ENCODE assay signal across 18 mouse cellular contexts in genomic region chr2:133505678-133506077, GRCm38 (mm10). TPM values are rescaled to one million over a fixed set of nuclear protein-coding genes. Genes with fewer than 3 reads are reported as not detected.
"Had no signal": no experiment of that assay in that cellular context is flagged by ENCODE, and none has a peak within 500 bp of the region (broad histone marks: within the 10 kb centered on the region; RNA-seq: fewer than 3 reads in every experiment).

No protein-coding gene starts in this region.

- H3K9ac ChIP-seq: liver, embryonic 13.5 days; liver, embryonic 15.5 days; liver, postnatal 0 days; lung, embryonic 14.5 days; midbrain, embryonic 12.5 days; neural tube, embryonic 12.5 days had no signal

- H3K36me3 ChIP-seq: liver, embryonic 13.5 days; liver, embryonic 15.5 days; midbrain, embryonic 10.5 days; midbrain, embryonic 12.5 days; neural tube, embryonic 12.5 days had no signal

- H3K4me2 ChIP-seq: liver, embryonic 13.5 days; liver, embryonic 15.5 days; lung, embryonic 14.5 days; midbrain, embryonic 12.5 days; neural tube, embryonic 12.5 days had no signal

- DNase-seq: liver, embryonic 13.5 days; liver, postnatal 0 days; lung, embryonic 14.5 days; lung, postnatal 10 days; lung, postnatal 4 days; midbrain, embryonic 14.5 days; right cerebral cortex, postnatal 25 days; right cerebral cortex, postnatal 4 days; thymus, adult 18-20 months; thymus, postnatal 14 days; thymus, postnatal 36 days had no signal

- H3K27me3 ChIP-seq: liver, embryonic 13.5 days; liver, embryonic 15.5 days; midbrain, embryonic 12.5 days; neural tube, embryonic 12.5 days had no signal

- H3K4me1 ChIP-seq: liver, embryonic 13.5 days; liver, embryonic 15.5 days; midbrain, embryonic 10.5 days; midbrain, embryonic 12.5 days; neural tube, embryonic 12.5 days had no signal

- ATAC-seq: liver, postnatal 0 days; midbrain, embryonic 16.5 days had no signal

- H3K9me3 ChIP-seq: liver, embryonic 13.5 days; liver, embryonic 15.5 days; midbrain, embryonic 10.5 days; midbrain, embryonic 12.5 days; neural tube, embryonic 12.5 days had no signal

- H3K27ac ChIP-seq: liver, embryonic 13.5 days; liver, embryonic 15.5 days; midbrain, embryonic 10.5 days; midbrain, embryonic 12.5 days; neural tube, embryonic 12.5 days had no signal

- H3K4me3 ChIP-seq: liver, embryonic 13.5 days; liver, embryonic 15.5 days; midbrain, embryonic 10.5 days; midbrain, embryonic 12.5 days; myocyte; neural tube, embryonic 12.5 days had no signal

RNA-seq across cellular contexts. Expression of gene Bmp2, which starts 46.3 kb away (rescaled TPM):
- total RNA-seq: neutrophil, adult 5-6 weeks had no signal
